Mouse (Mus musculus) thymus, postnatal 0 days (tissue): Measurements from ENCODE around the gene Ppa2. TPM values are rescaled to one million over a fixed set of nuclear protein-coding genes. Genes with fewer than 3 reads are reported as not detected.

ENCODE experiments used
- DNase-seq: peaks from one replicate; pipeline ENCODE4 v3.0.0-alpha.2; 2015; ENCODE audit warnings: low spot score
- polyA plus RNA-seq: library from polyadenylated mRNA; unstranded; fragments of >200 nt; fragmentation: Nextera tagmentation; extraction: Ambion mirVana; gene quantifications from 2 replicates; pipeline ENCODE4 v1.2.1, GENCODE M21; 2015

Ppa2 gene
- polyA plus RNA-seq, 1 experiment from 2014 or later: 87.2 TPM

DNA sequence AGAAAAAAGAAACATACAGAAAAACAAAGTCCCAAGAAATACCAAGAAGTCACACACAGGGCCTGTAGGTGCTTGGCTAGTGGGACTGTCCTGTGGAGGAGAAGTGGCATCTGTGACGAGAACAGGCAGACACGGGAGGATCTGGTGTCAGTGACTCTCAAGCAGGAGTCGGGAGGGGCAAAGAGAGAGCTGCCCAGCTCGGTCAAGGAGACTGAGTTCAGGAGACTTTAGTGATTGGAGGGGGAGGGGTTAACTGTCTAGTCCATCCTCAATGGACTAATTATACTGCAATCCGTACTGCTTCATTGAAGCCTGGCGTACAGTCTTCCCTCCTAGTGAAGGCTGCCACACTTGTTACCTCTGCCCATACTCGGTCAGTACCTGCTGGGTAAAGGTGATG is 77.4 kb downstream of the Ppa2 start:
- DNase-seq: no peak

GRCm38 (mm10) chr3:133389803-133390387 is 80.0 kb downstream of the Ppa2 start:
- DNase-seq: no peak

- DNase-seq: peak; percentile 22
Observed at GRCm38 (mm10) chr3:133394531-133394930, 84.6 kb downstream of the Ppa2 start.

DNA sequence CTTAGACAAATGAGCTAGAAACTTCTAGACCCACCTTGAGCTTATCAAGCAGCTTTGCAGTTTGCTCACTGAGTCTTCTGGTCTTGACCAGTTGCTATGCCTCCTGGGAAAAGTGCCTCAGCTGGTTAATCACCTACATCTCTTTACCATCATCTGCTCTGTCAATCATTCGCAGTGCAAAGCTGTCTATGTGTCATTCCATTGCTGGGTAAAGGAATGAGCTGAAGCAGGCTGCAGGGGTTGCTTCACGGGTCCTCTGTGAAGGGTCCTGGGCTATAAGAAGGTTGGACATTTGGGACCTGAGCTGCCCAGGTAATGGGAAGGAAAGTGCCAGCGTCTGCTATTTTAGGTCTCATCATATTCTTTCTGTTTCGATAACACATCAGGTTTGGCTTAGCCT is 93.9 kb downstream of the Ppa2 start:
- no peak for DNase-seq

- no peak for DNase-seq
Observed at GRCm38 (mm10) chr3:133405636-133406035, 95.7 kb downstream of the Ppa2 start.

DNA sequence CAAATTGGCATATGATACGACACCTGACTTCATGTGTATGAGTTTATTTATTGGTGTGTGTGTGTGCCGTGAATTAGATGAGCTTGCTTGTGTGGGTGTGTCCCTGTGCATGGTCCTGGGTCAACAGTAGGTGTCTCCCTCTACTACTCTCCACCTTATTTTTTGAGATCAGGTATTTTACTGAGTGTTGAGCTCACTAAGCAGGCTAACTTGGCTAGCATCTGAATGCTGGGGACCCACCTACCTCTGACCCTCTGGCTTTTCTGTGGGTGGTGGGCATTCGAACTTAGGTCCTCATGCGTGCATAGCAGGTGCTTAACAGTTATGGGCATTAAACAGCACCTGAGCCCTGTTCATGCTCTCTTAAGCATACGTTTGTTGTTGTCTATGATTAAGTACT is 96.3 kb downstream of the Ppa2 start:
- DNase-seq: no peak

- DNase-seq: no peak
Observed at GRCm38 (mm10) chr3:133411123-133411675, 101.3 kb downstream of the Ppa2 start.

DNA sequence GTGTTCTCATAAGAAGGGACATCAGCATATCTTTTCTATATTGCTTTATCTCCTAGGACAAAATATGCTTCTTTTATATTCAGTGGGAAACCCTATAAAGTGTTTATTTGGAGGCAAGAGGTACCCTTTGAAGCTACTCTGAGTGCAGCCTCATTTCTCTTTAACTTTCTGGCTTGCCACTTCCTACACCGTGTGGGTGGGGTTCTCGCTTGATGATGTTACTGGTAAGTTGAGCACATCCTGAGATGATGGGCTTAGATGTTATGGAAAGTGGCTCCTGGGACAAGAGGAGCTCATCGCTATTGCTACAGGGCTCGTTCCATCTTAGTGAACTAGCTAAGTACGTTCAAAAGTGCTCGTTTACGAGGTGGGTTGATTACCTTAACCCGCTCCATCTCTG is 101.9 kb downstream of the Ppa2 start:
- peak; percentile 8 for DNase-seq

GRCm38 (mm10) chr3:133414747-133415146 is 104.8 kb downstream of the Ppa2 start:
- no peak for DNase-seq

- no peak for DNase-seq
Observed at GRCm38 (mm10) chr3:133423073-133423472, 113.2 kb downstream of the Ppa2 start.

Other genes with a start within 250 kb of the Ppa2 start
- 24.1 TPM in 2 replicates for gene Ints12, start 218.3 kb upstream of the Ppa2 start, polyA plus RNA-seq
- gene Gstcd, start 218.1 kb upstream of the Ppa2 start, polyA plus RNA-seq: 5.8 and 8.4 TPM in 2 replicates
- 0.04 and 0.08 TPM in 2 replicates for gene Arhgef38, start 75.2 kb upstream of the Ppa2 start, polyA plus RNA-seq
- gene Tet2, start 235.0 kb downstream of the Ppa2 start, polyA plus RNA-seq: 6.2 and 10.4 TPM in 2 replicates